Mouse (Mus musculus): ENCODE measurements around the gene Rufy3.

- TF ChIP-seq CTCF (conservative IDR thresholded peaks at IDR 0.05 in 1 of 2, IDR thresholded peaks at IDR 0.05 in 1 of 2; ENCODE audit: low read depth in 2 of 2, low read length in 2 of 2) (no peak), ETS1 (conservative IDR thresholded peaks at IDR 0.05; ENCODE audit: low read depth, low read length) (no peak), SIN3A (IDR thresholded peaks at IDR 0.05; ENCODE audit: low read length) (no peak), E2F4 (IDR thresholded peaks at IDR 0.05; ENCODE audit: insufficient replicate concordance, low read depth, low read length) (no peak), TBP (conservative IDR thresholded peaks at IDR 0.05; ENCODE audit: low read depth, low read length) (no peak), EP300 (IDR thresholded peaks at IDR 0.05; ENCODE audit: low read length) (no peak), RCOR1 (conservative IDR thresholded peaks at IDR 0.05; ENCODE audit: low read depth, low read length) (no peak)
These were observed 62.7 kb downstream of the Rufy3 start for GRCm38 (mm10) chr5:88627545-88627944.

All from CH12.LX (cell line).